Mouse (Mus musculus) neural tube, embryonic 14.5 days (tissue): ENCODE measurements around the gene Arvcf. TPM values are rescaled to one million over a fixed set of nuclear protein-coding genes. Genes with fewer than 3 reads are reported as not detected.

Experiments
- ATAC-seq: fragments of 200-750 bp; cut with Nextera tagmentation; 2 replicates; pipeline ENCODE4 v1.8.0; 2017; ENCODE audit warnings: low read depth, mild to moderate bottlenecking, moderate TSS enrichment, moderate library complexity
- H3K27ac ChIP-seq: fragments of 300-500 bp; sonication (generic); 2 replicates; pipeline ENCODE4 v1.5.1; 2014; ENCODE audit warnings: low read depth, mild to moderate bottlenecking, control low read depth, low read length, moderate library complexity, mixed read lengths
- H3K27me3 ChIP-seq: fragments of 300-500 bp; sonication (generic); 2 replicates; pipeline ENCODE4 v1.6.1; 2014; ENCODE audit warnings: low read length; ENCODE audit not compliant: control insufficient read depth, insufficient read depth
- H3K36me3 ChIP-seq: fragments of 300-500 bp; sonication (generic); 2 replicates; pipeline ENCODE4 v1.6.1; 2014; ENCODE audit warnings: low read length, mixed read lengths; ENCODE audit not compliant: control insufficient read depth, insufficient read depth
- H3K4me1 ChIP-seq: fragments of 300-500 bp; sonication (generic); 2 replicates; pipeline ENCODE4 v1.6.1; 2014; ENCODE audit warnings: low read length; ENCODE audit not compliant: control insufficient read depth, insufficient read depth
- H3K4me2 ChIP-seq: fragments of 300-500 bp; sonication (generic); 2 replicates; pipeline ENCODE4 v1.6.1; 2014; ENCODE audit warnings: mild to moderate bottlenecking, low read depth, low read length, control low read depth
- H3K4me3 ChIP-seq: fragments of 300-500 bp; sonication (generic); 2 replicates; pipeline ENCODE4 v1.5.1; 2014; ENCODE audit warnings: low read depth, low read length, control low read depth, mixed read lengths
- H3K9ac ChIP-seq: fragments of 300-500 bp; sonication (generic); replicated peaks from 2 replicates; pipeline ENCODE4 v1.6.1; 2014; ENCODE audit warnings: low read depth, mild to moderate bottlenecking, control low read depth, low read length, mixed read lengths
- H3K9me3 ChIP-seq: fragments of 300-500 bp; sonication (generic); 2 replicates; pipeline ENCODE4 v1.6.1; 2016; ENCODE audit warnings: low read length; ENCODE audit not compliant: control insufficient read depth
- WGBS: fragments of 180-500 bp; shearing (Covaris S2); extraction: QIAGEN DNeasy Blood & Tissue Kit; methylation state at CpG from one replicate; pipeline ENCODE4 v1.1.7; 2014; 5-methylcytosine and 5-hydroxymethylcytosine counted together
- polyA plus RNA-seq: library from polyadenylated mRNA; unstranded; fragments of >200 nt; fragmentation: Nextera tagmentation; extraction: Ambion mirVana; gene quantifications from 2 replicates; pipeline ENCODE4 v1.2.1, GENCODE M21; 2014

Gene Arvcf
- polyA plus RNA-seq, 1 experiment from 2014 or later = 60.2 TPM

DNA sequence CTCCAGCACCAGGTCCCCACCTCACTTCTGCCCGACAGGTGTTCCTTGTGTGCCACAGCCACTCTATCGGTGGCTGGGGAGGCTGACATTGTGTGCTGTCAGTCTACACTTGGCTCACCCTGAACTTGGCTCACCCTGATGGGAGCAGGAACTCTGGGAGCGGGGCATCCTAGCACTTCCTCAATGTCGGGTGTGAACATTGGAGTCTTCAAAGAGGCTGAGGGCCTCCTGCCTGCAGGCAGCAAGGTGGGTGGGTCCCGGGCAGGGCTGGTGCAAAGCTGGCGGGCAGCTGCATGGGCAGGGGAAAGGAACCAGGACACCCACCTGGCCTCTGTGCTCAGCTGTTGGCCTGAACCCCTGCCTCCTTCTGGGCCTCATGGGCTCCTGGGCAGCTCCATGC lies 88.1 kb downstream of the Arvcf start:
- H3K4me1 ChIP-seq = no peaks in the 10 kb centered on the region
- H3K4me3 ChIP-seq = no peak overlapping the region
- no peaks in the 10 kb centered on the region for H3K27me3 ChIP-seq
- ATAC-seq = no peak
- no peak overlapping the region for H3K27ac ChIP-seq
- no peak overlapping the region for H3K9ac ChIP-seq
- no peaks in the 10 kb centered on the region for H3K9me3 ChIP-seq
- H3K4me2 ChIP-seq = no peak overlapping the region
- WGBS = 96% methylated on average over 6 of the region's 6 CpGs
- peaks cover 5% of the 10 kb centered on the region; the same call in 1 of the 2 replicates for H3K36me3 ChIP-seq

DNA sequence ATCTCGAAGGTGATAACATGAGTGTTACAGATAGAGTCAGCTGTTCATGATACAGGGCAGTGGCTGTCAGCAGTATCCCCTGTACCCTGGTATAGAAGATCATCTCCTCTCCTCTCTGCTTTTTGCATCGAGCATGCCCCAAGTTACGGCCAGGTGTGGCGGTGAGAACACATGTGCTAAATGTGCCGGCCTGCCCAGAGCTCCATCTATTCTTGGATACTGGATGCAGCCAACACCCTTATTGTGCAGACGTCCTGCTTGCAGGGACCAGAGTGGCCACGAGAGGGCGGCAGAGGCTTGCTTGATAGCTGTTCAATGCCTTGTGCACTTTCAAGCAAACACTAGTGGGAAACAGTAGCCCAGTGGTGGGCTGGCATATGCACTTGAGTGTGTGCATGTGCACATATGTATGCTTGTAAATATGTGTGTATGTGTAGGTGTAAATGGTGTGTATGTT lies 95.4 kb downstream of the Arvcf start:
- Histone ChIP-seq H3K27ac (no peak overlapping the region), H3K9ac (no peak overlapping the region), H3K4me1 (no peaks in the 10 kb centered on the region), H3K4me3 (no peak overlapping the region), H3K4me2 (no peak overlapping the region), H3K27me3 (no peaks in the 10 kb centered on the region), H3K9me3 (no peaks in the 10 kb centered on the region), H3K36me3 (peaks cover 6% of the 10 kb centered on the region; the same call in 1 of the 2 replicates)
- 29% methylated on average over 8 of the region's 8 CpGs for WGBS
- peak; percentile 90 for ATAC-seq

DNA sequence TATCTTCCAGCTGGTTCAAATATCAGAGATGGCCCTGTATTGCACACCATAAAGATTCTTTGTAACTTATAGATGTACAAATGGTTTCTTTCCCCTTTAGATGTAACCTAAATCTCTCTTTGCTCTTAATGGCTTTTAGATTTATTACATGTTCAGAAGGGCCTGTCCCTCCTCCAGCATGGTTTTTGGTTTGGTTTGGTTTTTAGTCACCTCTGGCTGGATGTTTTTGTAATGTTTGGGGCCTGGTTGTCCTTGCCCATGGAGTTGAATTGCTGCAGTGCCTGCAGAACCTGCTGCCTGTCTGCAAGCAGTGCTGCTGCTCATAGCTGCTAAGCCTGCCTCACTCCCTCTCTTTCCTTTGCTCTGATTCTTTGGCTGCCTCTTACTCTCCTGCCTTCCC lies 99.3 kb downstream of the Arvcf start:
- Histone ChIP-seq H3K4me3 (no peak overlapping the region), H3K9me3 (no peaks in the 10 kb centered on the region), H3K4me1 (no peaks in the 10 kb centered on the region), H3K27ac (no peak overlapping the region), H3K27me3 (no peaks in the 10 kb centered on the region), H3K9ac (no peak overlapping the region), H3K36me3 (peaks cover 2% of the 10 kb centered on the region; the same call in 1 of the 2 replicates), H3K4me2 (no peak overlapping the region)
- ATAC-seq = no peak

DNA sequence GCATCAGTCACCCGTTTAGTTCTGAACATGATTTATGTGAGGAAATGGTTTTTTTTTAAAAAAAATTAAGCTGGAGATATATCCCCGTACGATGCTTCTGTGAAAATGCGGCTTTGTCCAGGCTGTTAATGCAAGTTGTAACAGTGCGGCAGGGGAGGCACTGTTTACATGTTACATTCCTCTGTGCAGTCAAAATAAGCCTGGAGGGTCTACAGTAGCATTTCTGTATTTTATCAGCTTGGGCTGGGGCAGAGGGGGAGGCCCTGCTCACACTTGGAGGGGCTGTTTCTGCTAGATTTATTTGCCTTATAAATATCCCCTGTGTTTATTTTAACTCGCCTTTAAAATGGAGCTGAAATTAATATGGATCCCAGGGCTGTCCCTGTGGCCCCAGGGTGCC lies 100.1 kb downstream of the Arvcf start:
- Histone ChIP-seq H3K4me3 (no peak overlapping the region), H3K9ac (no peak overlapping the region), H3K27ac (no peak overlapping the region), H3K36me3 (peaks cover 2% of the 10 kb centered on the region; the same call in 1 of the 2 replicates), H3K4me2 (no peak overlapping the region), H3K9me3 (no peaks in the 10 kb centered on the region), H3K27me3 (no peaks in the 10 kb centered on the region), H3K4me1 (no peaks in the 10 kb centered on the region)
- no peak for ATAC-seq
- WGBS = 74% methylated on average over 6 of the region's 6 CpGs

DNA sequence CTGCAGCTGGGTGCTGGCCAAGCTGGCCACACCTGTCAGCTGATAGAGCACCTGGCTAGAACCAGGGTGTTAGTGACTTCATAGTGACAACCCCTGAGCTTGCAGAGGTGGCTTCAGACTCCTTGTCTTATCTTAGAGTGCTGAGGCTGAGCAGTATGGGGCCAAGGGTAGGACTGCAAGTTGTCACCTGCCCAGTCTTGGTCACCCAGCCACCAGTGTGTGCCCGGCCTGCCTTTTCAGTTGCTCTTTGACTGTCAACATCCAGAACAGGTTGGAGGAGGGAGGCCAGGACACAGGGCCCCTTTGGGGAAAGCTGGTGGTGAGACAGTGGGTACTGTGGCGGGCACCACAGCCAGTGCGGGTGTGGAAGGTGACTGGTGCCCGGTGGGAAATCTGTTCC lies 101.0 kb downstream of the Arvcf start:
- WGBS = 98% methylated on average over 4 of the region's 4 CpGs
- no peaks in the 10 kb centered on the region for H3K4me1 ChIP-seq
- peaks cover 2% of the 10 kb centered on the region; the same call in 1 of the 2 replicates for H3K36me3 ChIP-seq
- no peak for ATAC-seq
- H3K4me3 ChIP-seq = no peak overlapping the region
- H3K27ac ChIP-seq = no peak overlapping the region
- no peaks in the 10 kb centered on the region for H3K9me3 ChIP-seq
- no peaks in the 10 kb centered on the region for H3K27me3 ChIP-seq
- no peak overlapping the region for H3K4me2 ChIP-seq
- no peak overlapping the region for H3K9ac ChIP-seq

DNA sequence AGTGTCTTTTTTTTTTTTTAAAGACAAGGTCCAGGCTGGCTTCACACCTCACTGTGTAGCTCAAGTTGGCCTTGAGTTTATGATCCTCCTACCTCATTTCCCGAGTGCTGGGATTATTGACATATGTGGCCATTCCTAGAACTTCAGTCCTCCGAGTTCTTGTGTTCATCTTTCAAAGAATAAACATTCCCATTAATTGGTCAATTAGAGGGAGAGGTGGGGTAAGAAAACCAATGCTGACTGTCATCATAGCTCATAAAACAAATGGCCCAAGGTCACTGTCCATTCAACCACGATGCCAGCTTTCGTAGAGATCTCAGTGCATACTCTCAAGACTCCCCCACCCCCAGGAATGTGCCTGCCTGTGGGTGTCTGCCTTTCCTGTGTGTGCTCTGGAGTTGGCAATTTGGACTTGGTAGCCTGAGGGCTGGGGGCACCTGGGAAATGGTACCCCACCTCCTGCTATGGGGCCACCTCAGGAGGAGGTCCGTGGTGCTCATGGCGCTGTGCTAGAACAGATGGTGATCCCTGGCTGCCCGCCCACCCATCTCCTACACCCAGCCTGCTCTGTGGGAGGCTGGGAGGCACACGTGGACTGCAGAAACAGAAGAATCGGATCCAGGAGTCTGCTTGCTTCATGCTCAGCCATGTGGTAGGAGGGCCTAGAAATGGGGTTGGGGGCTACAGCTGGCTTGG lies 103.7 kb downstream of the Arvcf start:
- Histone ChIP-seq H3K4me1 (no peaks in the 10 kb centered on the region), H3K36me3 (peaks cover 2% of the 10 kb centered on the region; the same call in 1 of the 2 replicates), H3K9ac (no peak overlapping the region), H3K4me3 (no peak overlapping the region), H3K9me3 (no peaks in the 10 kb centered on the region), H3K27me3 (no peaks in the 10 kb centered on the region), H3K27ac (no peak overlapping the region), H3K4me2 (no peak overlapping the region)
- WGBS = 61% methylated on average over 9 of the region's 9 CpGs
- ATAC-seq = no peak

DNA sequence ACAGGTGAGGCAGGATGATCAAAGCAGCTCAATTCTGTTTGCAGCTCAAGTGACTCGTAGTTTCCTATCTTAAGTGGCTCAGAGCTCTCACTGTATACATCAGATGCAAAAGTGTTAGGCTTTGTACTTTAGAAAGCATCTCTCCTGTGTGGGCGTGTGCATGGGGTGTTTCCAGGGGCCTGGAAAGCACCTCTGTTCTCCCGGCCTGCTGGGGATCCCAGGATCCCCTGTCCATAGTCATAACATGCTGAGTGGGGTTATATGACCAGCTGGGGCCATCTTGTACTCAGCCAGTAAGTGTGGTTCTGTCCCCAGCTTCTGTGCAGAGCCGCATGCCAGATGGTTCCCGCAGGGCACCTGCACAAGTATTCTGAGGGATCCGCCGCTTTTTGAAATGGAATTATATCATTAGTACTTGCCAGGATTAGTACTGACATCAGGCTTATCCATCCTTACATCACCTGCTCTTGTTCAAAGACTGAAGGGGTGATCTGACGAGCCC lies 104.4 kb downstream of the Arvcf start:
- no peak for ATAC-seq
- WGBS = 81% methylated on average over 8 of the region's 8 CpGs
- H3K27ac ChIP-seq = no peak overlapping the region
- H3K27me3 ChIP-seq = no peaks in the 10 kb centered on the region
- H3K36me3 ChIP-seq = peaks cover 2% of the 10 kb centered on the region; the same call in 1 of the 2 replicates
- no peaks in the 10 kb centered on the region for H3K9me3 ChIP-seq
- H3K4me1 ChIP-seq = no peaks in the 10 kb centered on the region
- H3K9ac ChIP-seq = no peak overlapping the region
- H3K4me3 ChIP-seq = no peak overlapping the region
- no peak overlapping the region for H3K4me2 ChIP-seq

DNA sequence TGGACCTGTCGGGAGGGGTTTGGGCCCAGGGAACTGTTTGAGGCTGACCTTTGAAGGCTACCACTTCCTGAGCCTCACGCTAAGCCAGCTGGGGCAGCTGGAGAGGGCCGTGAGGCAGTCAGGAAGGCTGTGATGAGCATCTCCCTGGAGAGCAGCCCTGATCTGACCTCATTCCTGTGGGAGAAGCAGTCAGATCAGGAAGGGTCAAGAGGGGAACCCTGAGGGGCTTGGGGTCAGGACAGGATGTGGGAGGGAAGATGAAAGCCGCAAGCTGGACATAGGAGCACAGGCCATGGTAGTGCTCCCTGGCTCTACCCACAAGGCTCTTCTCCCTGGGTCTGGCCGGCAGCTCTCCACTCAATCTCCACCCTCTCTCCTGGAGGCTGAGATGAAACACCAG lies 105.9 kb downstream of the Arvcf start:
- Histone ChIP-seq H3K4me3 (no peak overlapping the region), H3K36me3 (peaks cover 2% of the 10 kb centered on the region; the same call in 1 of the 2 replicates), H3K4me1 (peaks cover 2% of the 10 kb centered on the region), H3K27me3 (no peaks in the 10 kb centered on the region), H3K9me3 (no peaks in the 10 kb centered on the region), H3K4me2 (no peak overlapping the region), H3K9ac (no peak overlapping the region), H3K27ac (no peak overlapping the region)
- no peak for ATAC-seq
- WGBS = 69% methylated on average over 5 of the region's 5 CpGs

DNA sequence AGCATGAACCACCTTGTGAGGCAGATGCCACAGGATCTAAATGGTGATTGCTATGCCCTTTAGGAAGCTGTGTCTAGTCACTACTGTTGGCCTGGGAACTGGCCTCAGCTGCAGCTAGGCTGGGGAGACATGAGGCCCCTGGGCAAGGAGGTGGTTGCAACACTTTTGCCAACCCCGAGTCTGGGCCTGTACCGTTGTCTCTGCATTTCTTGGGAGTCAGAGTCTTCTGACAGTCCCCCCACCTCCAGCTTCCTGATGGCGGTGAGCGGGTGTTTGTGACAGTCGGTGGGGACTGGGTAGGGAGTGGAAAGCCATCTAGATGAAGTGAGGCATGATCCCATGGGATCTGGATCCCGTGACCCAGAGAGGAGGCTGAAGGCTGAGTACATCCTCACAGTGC lies 107.4 kb downstream of the Arvcf start:
- Histone ChIP-seq H3K36me3 (no peaks in the 10 kb centered on the region), H3K27ac (no peak overlapping the region), H3K4me1 (peaks cover 17% of the 10 kb centered on the region), H3K9ac (no peak overlapping the region), H3K4me3 (no peak overlapping the region), H3K27me3 (no peaks in the 10 kb centered on the region), H3K4me2 (no peak overlapping the region), H3K9me3 (no peaks in the 10 kb centered on the region)
- ATAC-seq = no peak
- 84% methylated on average over 6 of the region's 6 CpGs for WGBS
